Mouse (Mus musculus) gastrocnemius, adult 8-10 months (tissue): Measurements from ENCODE around the gene Spdya. TPM values are rescaled to one million over a fixed set of nuclear protein-coding genes. Genes with fewer than 3 reads are reported as not detected.
"Not testable (repeated sequence)": the region's sequence is repeated elsewhere in the genome, so short reads cannot be mapped to it uniquely, and the experiment has no call there.

Experiments
- DNase-seq, 2 experiments: peaks; one replicate each; pipeline ENCODE4 v3.0.0; 2022; ENCODE audit warnings: low spot score in 2 of 2
- total RNA-seq, 4 experiments: library from RNA; stranded (reverse); gene quantifications; 2 replicates each; pipeline ENCODE4 v1.2.4; 2022

The Spdya gene
- total RNA-seq = under 1 TPM in 3 of 4 experiments, not detected in 1; 0.19 to 0.79 (median 0.31) TPM

DNA sequence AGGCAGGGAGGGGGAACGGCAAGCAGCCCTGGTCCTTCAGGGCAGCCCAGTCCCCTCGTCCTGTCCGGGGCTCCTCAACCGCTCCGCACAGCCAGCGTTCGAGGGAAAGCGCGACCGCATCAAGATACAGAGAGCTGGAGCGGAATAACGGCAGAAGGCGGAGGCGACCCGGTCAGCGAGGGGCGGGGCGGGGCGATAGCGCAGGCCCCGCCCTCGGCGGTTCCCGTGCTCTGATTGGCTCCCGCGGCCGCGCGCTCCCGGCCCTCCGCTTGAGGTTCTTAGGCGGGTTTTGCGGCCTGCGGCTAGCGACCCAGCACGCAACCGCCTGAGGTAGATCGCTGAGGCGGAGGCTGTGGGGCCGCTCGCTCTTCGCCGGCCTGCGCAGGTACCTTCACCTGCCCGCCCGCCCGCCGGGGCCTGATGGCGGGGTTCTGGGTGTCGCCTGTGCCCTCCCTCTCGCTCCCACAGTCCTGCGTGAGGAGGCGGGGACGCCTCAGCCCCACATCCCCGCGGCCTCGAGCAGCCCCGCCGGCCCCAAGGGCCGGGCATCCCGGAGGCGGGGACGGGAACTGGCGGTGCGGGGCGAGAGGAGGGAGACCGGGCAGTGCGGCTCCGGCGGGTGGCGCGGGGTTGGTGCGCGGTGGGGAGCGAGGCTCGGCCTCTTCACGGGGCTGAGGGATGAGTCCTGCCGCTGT lies at the start of gene Spdya:
Gene Spdya (plus strand): TSS at position 305 of the 695 bp plus-strand sequence.
- DNase-seq = peak; percentile 55 to 73

GRCm38 (mm10) chr17:71506832-71507231 lies 45.0 kb upstream of the Spdya start:
- DNase-seq = no peak

GRCm38 (mm10) chr17:71510297-71510696 lies 41.6 kb upstream of the Spdya start:
- DNase-seq = no peak

- DNase-seq = no peak
Observed at GRCm38 (mm10) chr17:71526302-71526708, 25.6 kb upstream of the Spdya start.

- DNase-seq = peak; percentile 81 to 91
Observed at GRCm38 (mm10) chr17:71526711-71527564, 24.9 kb upstream of the Spdya start, which contains the start of gene Ndc80. Ndc80 (minus strand) TSS chr17:71526857.

- DNase-seq = no peak
Observed at GRCm38 (mm10) chr17:71528042-71528441, 23.8 kb upstream of the Spdya start.

GRCm38 (mm10) chr17:71535595-71535994 lies 16.3 kb upstream of the Spdya start:
- not testable (repeated sequence) for DNase-seq

DNA sequence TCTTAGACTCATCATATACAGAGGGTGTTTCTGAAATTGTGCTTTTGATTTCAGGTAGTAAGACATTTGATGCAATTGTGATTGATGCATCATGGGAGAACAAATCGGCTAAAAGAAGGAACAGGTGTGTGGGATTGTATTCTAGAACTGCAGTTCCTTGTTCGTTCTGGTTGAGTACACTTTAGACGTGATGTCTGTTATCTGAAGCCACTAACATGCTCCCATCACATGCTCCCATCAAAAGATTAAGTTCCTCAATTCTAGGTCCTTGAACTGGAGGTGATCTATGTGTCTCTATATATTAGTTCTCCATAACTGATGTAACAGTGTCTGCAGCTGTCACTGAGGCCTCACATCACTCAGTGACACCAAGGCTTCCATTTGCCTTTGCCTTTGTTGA lies 14.7 kb upstream of the Spdya start:
- DNase-seq = no peak

DNA sequence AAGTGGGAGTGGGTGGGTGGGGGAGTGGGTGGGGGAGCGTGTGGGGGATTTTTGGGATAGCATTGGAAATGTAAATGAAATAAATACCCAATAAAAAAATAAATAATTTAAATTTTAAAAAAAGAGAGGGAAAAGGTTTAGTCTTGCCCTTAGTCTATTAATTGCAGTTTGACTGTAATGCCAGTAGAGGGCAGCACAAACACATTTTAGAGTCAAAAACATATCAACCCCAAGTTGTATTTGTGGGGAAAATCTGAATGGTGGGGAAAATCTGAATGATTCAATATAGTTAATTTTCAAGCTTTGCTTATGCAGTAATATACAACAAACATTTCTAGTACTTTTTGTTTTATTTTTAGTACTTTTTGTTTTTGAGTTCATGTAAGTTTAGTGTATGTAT lies 3.3 kb upstream of the Spdya start:
- DNase-seq = no peak

GRCm38 (mm10) chr17:71551350-71551749 lies 511 bp upstream of the Spdya start:
- no peak for DNase-seq

DNA sequence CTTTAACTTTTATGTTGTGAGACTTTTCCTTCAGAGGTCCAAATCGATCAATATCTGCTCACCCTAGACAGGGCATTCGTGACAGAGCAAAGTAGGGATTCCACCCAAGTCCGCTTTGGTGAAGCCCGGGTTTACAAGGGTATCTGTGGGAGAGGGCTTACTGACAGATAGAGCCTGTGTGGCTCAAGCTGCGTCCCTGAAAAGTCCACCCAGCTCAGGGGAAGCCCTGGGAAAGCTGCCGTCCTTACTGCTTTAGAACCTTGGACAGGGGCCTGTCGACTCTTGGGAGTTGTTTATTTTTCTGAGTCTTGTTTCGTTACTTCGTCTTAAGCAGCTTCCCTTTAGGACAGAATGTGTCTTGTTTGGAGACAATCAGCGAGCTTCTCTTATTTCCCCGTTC lies 1.0 kb downstream of the Spdya start:
- DNase-seq = no peak

GRCm38 (mm10) chr17:71561631-71562030 lies 9.8 kb downstream of the Spdya start:
- DNase-seq = no peak

GRCm38 (mm10) chr17:71579176-71579705 lies 27.4 kb downstream of the Spdya start:
- no peak for DNase-seq

DNA sequence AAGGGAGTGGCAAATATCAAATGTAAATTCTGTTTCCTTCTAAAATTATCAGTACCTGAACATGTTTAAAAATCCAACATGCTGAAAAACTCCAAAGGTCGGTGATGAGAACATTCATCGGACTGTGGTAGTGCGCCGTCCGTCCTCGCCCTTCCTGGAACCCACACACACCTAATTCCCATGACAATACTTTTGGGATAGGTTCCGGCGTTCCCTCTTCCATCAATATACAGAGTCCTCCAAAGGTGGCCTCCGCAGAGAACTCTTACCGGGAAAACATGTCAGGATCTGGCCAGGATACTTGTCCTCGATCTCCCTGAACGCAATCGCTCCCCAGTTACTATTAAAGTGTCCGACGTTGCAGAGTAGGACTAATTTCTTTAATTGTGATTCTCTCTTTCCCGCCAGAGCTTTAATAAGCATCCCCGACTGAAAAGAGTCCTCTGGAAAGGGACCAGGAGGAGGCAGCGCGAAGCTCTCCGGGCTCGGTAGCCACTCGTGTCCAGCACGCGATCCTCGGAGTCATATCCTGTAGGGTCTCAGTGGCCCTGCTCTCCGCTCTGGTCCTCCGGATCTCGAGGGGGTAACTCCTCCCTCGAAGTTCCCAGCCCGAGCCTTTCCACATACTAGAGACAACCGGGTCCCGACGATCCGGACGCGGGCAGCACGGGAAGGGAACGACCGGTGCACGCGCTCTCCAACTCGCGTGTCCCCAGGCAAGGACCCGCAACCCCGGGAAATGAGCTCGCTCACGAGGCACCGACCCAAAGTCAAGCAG lies 46.2 kb downstream of the Spdya start:
- DNase-seq = no peak

DNA sequence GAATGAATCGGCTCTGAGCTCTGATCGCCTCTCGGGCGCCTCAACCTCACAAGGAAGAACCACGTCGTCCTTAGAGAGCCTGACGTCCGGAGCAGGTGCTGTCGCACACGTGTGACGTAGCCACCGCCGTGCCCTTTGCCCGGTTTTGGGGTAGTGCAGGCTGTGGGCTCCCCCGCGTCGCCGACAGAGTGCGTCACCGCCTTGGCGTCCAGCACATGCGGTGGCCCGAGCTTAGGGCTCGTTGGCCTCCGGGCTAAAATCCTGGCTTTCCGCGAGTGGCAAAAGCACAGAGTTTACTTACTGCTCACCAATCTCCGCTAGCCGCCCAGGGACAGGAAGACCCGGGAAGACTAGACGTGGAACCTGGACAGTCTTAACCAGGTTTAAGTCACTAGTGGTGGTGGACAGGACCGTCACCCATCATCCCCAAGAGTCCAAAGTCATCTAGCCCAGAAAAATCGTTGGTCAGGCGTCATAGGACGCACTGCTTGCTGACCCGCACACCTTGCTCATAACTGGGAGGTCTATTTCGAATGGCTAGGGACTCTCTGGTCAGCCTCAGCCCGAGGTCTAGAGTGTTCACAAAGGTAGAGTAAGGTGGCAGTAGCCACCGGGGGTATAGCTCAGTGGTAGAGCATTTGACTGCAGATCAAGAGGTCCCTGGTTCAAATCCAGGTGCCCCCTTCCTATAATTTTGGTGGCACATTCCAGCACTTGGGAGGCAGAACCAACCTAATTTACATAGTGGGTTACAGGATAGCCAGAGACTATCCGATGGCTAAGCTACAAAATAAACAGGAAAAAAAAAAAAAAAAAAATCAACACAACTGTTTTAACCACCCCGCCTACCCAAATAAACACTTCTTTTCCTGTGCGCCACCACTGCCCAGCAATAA lies 47.0 kb downstream of the Spdya start:
- DNase-seq = peak; percentile 65 to 66

DNA sequence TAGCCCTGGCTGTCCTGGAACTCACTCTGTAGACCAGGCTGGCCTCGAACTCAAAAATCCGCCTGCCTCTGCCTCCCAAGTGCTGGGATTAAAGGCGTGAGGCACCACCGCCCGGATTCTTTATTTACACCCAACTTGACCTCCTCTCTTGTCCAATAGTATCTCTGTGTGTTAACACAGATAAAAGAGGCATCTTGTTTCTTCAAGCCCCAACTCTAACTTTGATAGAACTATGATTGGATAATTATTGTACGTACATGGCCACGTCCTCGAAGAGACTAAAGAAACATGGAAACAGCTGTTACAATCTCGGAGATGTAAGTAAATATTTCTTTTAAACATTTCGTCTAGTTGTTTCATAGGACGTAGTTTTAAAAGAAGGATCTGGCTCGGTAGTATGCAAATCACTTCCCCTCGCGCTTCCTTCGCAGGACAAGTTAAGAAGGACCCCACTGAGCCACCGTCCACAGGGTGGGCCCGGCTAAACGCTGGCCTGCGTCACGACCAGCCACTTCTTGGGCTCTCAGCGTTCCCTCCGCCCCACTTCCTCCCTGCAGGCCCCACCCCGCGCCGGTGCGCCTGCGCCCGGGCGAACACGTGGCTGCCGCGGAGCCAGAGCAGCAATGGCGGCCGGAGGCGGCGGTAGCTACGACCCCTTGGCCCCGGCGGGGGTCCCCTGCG lies 63.9 kb downstream of the Spdya start, which contains the start of gene Wdr43:
Gene Wdr43 (plus strand): TSS at position 258 of the 681 bp plus-strand sequence.
- peak; percentile 93 for DNase-seq

DNA sequence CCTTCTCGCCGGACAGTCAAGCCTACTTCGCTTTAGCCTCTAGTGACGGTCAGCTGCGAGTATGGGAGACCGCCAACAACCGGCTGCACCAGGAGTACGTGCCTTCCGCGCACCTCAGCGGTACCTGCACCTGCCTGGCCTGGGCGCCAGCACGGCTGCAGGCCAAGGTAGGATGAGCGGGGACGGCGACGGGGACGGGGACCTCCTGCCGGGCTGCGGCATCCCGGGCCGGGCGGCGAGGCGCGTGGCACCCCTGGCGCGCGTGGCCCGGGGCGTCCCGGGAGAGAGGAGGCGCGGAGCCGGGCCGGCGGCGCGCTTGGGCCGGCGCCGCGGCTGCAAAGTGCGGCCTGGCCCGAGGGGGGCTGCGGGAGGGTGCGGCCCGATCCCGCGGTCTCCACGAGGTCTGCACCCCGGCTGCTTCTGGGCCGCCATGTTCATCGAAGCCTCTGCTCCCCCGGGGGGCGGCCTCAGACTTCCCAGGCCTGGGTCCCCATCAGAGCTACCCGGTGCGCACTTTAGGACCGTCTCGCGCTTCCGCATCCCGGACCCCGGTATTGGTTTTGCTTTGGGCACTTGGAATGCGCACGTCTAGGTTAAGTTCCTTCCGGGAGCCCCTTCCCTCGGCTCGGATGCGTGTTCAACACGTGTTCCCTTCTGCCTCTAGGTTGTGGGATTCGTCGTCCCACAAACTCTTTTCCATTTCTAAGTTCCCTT lies 64.6 kb downstream of the Spdya start:
- peak; percentile 3 to 5 for DNase-seq

DNA sequence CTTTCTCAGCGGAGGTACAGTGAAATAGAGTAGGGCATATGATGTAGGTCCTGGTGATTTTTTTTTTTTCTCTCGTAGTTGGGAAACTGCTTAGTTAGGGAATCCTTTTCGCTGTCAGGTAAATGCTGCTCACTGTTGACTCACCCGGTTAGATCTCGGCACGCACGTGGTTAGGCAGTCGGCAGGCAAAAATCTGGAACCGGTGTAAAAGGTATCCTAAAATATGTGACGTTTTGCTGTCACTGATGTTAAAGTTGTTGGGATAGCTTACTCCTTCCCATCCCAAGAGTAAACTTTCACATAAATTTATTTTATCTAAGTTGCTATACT lies 65.1 kb downstream of the Spdya start:
- DNase-seq = no peak

DNA sequence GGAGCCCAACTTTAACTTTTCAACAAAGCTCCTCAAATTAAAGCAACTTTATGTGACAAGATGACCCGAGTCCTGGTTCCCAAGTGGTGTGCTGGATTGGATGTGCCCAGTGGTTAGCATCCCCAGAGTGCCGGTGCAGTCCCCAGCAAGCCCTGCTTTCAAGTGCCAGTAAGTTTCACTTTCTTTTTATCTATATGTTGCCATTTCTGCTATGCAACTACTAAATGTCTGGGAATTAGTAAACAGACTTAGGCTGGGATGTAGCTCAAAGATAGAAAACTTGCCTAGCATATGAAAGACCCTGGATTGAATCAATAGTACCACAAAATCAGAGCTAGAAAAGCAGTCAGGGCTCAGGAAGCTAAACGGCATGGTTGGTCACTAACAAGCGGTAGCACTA lies 66.1 kb downstream of the Spdya start:
- DNase-seq = no peak
